Mouse (Mus musculus) left cerebral cortex, adult 9 months (tissue): Measurements from ENCODE around the gene Grhl1.
A peak's percentile ranks its signal among the peaks of the same experiment; 100 is the strongest.
"Not testable (repeated sequence)": the region's sequence is repeated elsewhere in the genome, so short reads cannot be mapped to it uniquely, and the experiment has no call there.

Source experiments
- DNase-seq, 2 experiments: peaks; one replicate each; pipeline ENCODE4 v3.0.0; 2022; ENCODE audit warnings: low spot score in 2 of 2

Gene Grhl1

DNA sequence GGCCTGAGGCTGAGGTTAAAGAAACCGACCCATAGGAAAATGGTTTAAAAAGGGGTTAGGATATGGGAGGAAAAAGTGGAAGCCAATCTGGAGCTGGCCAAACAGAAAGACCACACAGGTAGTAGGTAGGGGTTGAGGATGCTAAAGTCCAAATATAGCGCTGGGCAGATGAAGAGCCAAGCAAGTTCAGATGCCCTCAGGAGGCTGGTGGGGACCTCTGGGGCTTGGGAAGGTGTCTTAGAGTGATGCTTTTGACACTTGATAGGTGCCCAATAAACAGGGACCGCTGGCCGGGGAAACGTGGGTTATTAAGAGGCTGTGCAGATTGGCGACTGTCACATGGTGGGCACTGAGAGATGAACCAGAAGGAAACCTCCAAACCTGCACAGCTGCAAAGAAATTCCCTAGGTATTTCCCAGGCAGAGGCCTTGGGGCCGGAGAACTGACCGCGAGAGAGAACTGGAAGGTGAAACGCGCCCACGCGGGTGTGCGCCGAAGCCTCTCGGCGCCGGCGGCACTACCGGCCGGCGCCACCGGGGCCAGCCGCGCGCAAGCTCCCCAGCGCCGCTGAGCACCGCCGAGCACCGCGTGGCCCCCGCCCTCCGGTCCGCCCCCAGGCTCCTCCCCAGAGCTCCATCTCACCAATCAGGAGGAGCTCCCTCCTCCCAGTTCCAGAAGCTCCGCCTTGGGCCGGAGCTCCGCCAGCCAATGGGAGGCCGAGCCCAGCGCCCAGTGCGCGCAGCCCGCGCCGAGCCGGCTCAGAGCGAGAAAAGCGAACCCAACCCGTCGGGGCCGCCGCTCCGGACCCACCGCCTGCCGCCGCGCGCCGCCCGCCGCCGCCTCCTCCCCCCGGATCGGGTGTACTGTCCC is at the start of gene Grhl1:
Gene Grhl1 (plus strand): TSS at position 761 of the 870 bp plus-strand sequence.
- peak; percentile 85 to 93 for DNase-seq

DNA sequence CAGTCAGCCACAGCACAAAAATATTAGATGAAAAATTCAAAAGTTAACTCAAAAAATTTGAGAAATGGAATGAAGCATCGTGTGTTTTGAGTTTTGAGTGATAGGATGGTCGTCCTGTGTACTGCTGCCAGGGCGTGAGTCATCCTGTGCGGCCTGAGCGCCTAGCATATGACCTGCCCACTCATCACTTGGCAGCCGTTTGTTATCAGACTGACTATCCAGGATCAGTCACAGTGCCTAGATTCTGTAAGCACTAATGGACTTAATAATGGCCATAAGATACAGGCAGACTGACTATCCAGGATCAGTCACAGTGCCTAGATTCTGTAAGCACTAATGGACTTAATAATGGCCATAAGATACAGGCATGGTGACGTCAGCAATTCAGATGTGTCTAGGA is 47.0 kb upstream of the Grhl1 start:
- DNase-seq: not testable (repeated sequence)

DNA sequence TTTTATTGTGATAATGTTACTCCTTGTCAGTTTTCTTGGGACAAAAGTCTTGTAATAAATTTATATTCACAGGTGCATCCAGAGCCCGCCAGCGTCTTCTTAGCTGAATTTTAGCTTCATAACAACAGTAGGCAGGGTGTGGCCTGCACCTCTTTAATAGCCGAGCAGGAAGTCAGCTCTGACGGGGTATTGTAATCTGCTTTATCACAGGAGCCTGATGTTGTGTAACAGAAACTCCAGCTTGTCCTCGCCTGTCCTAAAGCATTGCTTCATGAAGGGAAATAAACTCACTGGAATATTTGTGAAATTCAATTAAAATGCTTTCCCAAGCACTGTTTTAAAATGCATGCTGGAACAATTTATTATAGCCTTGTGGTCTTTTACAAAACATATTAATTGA is 35.7 kb upstream of the Grhl1 start:
- no peak for DNase-seq

DNA sequence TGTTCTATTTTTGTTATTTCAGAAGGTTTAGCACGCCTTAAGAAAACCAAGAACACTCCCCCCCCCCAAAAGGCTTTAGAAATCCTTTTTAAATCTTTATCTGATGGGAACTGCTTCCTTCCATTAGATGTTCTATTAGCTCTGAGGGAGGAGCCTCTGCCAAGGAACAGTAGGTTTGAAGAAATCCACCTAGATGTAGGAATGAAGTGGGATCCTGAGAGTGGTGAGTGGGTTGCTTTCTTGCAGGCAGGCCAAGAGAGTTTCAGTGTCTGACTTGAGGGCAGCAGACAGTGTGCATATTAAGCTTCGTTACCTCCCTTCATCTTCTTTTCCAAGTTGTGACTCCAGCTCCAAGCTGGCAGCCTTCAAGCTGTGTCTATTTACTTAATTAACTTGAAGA is 34.9 kb upstream of the Grhl1 start:
- DNase-seq: peak in 1 of 2 experiments; percentile 20

DNA sequence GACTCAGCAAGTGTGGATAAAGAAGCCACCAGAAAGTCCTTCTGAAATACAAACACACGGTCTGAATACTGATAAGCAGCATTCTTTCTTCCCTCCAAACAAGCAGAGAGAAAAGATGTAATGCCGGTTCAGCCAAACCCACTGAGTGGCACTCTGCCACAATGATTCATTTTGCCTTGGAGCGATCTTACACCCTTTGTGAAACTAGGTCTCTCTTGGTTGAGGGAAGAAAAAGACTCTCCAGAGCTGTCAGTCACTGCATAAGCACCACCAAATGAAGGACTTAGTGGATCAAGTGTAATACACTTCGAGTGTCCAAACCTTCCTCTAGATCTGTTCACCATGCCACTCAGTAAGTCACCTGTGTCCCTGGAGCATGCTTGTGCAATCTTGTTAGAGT is 34.1 kb upstream of the Grhl1 start:
- DNase-seq: peak in 1 of 2 experiments; percentile 64

DNA sequence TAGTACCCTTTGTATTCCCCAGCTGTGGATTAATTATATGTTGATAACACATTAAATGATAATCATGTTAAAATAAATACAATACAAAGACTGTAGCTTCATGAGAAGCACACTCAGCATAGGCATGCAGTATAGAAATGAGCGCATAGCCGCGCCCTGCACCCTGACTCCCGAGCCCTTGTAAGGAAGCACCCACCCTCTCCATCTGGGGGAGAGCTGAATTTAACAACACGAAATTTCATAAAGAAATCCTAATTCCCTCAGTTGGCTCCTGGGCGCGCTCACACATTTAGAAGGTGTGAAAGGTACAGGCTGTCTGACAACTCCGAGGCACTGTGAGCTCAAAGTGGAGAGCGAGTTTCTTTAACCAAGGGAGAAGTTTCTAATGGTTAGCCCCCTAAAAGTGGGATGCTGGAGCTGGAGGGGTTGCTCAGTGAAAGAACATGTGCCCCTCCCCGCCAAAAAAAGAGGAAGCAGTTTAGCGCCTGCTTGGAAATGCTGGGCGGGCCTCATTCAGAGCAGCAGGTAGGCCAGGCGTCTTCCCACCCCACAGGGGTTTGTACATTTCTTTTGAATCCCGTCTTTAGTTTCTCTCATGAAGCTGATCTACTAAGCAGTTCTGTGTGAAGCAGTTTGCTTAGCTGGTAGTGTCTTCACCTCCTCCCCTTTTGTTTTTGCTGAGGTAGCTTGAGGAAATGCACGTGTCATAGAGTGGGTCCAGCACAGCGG is 30.5 kb upstream of the Grhl1 start:
- peak in 1 of 2 experiments; percentile 43 for DNase-seq

DNA sequence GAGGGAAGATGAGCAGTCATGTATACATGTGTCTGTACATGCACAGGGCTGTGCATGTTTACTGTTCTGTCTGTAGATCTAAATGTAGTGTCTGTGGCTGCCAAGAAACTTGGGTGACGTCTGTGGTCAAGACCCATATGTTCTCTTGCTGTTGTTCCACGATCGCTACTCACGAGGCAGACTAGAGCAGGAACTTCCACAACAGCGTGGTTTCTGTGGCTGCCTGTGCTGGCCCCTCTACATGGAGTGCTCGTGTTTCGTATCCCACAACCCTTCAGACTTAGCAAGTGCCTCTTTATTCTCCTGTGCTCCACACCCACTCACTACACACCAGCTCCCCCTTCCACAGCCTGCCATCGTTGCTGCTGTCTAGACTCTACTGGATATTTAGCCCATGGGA is 24.4 kb upstream of the Grhl1 start:
- no peak for DNase-seq

DNA sequence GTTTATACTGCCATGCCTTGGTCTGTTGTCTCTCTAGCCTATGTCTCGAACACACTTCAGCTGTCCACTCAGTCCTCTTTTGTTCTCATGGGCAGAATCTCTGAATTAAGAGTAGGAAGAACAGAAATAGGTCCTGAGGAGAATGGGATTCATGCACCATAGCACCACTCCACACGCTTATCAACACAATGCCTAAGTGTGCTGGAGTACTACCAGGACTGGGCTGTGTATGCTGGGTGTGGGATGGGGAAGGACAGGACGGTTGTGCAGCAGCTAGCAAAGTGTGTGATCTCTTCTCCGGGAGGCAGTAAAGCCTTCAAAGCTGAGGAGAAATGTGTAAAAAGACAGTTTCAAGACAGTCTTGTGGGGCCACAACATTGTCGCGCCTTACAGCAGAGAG is 23.2 kb upstream of the Grhl1 start:
- DNase-seq: no peak

DNA sequence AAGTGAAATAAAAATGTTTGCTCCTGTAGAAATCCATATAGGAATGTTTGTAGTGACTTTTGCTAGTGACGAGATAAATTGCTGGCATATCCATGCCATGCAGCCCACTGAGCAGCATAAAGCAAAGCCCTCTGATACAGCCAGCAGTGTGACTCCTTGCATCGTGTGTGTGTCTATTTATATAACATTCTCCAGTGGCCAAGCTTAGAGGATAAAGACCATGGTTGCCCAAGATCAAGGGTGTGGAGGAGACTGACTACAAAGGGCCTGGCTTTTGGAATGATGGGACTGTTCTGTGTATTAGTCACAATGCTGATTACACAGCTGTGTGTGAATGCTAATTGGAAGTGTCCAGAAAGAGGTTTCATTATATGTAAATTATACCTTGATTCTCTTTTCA is 19.6 kb upstream of the Grhl1 start:
- no peak for DNase-seq

DNA sequence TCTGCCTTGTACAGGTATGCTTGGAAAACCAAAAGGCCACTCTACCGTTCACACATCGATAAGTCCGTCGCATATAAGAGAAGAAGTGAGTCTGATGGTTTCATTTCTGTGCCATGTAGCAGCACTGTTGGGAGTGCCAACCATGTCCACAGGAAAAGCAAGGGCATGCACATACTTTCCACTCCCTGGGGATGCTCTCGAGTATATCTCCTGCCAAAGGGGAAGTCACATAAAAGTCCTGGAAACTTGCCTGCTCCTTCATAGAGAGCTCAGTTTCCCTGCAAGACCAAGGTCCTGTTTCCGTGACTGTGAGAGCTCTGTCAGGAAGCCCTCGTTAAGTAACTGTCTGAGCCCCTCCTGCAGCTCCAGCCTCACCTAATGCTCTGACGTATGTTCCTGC is 16.1 kb upstream of the Grhl1 start:
- no peak for DNase-seq

DNA sequence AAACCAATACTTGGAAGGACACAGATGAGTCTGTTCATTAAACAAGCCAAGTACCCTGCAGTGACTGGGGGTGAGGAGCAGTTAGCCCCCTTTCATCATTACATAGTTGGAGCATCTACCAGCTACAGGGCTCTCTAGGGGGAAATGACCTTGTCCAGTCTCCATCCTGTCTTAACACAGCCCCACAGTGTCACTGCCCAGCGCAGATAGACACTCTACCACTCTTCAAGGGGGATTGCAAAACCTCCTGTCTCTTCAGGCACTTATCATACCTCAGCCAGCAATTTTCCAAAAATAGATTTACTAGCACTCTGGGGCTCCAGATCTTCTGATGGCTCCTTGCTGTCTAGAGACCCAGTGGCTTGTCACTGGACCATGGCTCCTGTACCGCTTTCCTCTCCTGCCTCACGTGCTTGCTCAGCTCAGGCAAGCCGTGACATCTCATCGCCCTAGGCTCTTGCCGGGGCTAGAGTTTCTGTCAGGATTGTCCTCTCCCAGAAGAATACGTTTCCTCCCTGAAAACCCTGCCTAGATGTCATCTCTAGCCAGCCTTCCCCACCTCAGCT is 8.6 kb upstream of the Grhl1 start:
- DNase-seq: no peak

DNA sequence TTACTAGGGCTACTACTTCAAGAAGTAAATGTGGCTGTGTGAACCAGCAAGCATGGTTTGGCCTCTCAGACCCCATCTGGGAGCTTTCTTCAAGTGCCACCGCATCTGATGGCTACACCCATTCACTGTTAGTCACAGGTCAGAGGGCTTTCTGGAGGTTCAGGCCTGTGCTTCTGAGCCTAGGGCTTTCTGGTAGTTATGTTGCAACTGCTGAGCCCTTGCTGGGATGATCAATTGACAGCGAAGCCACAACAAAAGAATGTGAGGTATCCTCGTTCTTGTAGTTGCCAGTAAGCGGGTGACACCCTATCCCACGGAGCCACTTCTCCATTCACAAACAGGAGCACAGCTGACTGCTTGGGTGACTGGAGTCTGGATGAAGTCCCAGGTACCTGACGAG is 6.8 kb upstream of the Grhl1 start:
- DNase-seq: no peak

DNA sequence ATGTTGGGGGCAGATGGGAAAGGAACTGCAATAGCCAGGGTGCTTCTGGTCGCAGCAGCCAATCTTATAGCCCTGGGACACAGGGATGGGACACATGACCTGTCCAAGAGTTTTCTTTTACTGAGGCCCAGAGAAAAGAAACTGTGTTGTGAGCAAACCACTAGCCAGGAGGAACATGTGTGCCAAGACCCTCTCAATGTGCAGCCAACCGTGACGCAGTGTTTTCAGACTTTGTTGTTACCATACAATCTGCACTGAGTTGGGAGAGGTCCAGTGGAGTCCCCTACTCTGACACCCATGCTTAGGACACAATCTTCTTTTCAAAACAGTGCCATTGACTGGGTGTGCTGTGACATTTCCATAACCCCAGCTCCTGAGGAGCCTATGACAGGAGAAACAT is 4.5 kb upstream of the Grhl1 start:
- no peak for DNase-seq

DNA sequence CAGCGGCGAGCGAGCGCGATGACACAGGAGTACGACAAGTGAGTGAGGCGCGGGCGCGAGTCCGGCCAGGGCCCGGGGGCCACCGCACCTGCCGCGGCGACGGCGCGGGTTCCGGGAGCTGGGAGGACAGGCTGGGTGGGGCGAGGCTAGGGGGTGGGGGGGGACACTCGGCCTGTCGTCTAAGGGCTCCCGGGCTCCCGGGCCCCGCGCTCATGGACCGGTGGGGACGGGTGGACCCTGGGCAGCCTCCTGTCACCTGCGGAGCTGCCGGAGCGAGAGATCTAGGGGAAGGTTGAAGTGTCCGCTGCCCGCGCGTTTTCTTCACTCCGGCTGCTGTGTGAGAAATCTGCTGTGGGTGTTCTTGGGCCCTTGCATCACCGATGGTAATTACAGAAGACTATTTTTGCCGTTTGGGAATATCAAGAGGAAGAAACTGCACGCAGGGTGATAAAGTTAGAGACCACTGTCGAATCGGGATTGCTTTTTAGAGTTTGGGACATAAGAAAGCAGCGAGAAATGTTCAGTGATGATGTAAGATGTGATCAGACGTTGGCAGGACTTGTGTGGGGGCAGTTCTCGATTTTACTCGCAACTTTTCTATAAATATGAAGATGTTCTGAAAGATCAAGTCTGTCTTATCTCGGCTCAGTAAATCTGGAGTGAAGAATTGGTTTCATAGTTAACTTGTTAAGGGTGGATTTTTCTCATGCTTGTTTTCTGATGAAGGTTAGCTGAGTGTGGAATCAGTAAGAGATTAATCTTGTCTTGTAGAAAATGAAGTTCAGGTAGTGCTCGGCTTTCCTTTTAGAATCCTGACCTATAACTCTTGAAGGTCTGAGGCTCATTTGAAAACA is 565 bp downstream of the Grhl1 start:
- peak in 1 of 2 experiments; percentile 51 for DNase-seq

DNA sequence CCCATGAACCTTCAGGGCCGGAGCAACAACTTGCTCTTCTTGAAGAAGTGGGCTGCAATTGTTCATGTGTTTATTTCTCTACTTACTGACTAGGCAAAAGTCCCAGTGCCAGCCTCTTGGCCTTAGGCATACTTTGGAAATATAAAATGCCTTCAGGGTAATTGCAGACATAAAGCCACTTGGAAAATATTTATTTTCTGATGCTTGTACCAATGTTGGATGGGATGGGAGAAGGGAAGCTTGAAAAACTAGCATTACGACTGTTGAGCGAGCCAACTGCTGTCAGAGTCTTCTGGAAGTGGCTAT is 1.1 kb downstream of the Grhl1 start:
- DNase-seq: no peak

DNA sequence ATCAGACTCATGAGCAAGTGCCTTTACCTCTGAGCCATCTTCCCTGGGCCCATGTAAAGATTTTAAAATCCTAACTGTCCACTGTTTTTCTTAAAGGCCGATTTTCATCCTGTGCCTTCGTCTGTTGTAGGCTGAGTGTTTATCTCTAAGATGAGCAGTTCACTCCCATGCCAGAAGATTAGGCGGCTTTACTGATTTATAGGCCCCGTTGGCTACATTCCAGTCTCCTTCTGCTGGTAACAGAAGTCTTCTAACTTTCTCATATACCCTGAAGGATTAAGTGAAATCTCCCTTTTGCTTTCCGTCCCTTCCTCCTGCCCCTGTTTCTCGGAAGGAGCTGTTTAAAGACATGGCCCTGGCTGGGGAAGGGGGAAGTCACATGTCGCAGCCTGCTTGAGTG is 2.8 kb downstream of the Grhl1 start:
- no peak for DNase-seq

DNA sequence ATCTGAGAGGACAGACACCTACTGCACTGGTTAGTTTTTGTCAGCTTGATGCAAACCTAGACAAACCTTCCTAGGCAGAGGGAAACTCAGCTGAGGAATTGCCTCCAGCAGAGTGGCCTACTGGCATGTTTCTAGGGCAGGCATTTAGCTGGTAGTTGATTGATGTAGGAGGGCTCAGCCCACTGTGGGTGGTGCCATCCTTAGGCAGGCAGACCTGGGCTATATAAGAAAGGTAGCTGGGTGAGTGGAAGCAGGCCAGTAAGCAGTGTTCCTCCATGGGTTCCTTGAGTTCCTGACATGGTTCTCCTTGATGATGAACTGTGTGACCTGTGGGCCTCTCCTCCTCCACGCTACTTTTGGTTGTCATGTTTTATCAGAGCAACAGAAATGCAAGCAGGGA is 8.4 kb downstream of the Grhl1 start:
- no peak for DNase-seq

DNA sequence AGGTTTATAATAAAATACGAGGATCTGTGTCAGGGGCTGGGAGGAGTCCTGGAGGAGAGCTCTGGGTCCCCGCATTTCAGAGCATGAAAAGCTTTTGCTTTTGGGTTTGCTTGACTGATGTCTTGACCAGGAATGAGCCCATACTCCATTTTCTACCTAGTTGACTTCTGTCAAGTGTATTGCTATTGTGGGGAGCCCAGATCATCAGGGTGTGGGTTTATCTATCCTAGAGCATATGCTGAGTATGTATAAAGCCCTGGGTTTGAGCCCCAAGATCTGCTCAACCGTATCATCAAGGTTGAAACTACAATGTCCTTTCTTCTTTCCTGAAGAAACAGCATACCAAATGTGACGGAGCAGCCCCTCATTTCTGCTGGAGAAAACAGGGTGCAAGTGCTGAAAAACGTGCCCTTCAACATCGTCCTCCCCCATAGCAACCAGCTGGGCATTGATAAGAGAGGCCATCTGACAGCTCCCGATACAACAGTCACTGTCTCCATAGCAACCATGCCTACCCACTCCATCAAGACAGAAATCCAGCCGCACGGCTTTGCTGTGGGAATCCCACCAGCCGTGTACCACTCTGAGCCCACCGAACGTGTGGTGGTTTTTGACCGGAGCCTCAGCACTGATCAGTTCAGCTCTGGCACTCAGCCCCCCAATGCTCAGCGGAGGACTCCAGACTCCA is 9.1 kb downstream of the Grhl1 start:
- peak in 1 of 2 experiments; percentile 44 for DNase-seq

DNA sequence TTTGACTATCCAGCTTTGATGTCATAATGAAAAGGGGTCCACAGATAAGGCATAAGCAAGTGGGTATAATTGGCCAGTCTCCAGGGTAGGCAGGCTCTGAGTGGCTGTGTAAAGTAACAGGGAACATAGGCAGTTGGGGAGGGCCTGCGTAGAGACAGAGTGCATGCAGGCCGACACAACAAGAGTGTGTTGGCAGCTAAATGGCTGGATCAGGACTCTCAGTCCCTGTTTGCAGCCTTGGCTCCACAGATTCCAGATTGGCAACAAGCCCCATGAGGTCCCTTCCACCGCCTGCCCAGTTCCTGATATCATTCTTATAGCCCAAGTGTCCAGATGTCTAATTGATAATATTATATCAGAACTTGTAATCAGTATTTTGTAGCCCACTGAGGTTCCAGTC is 11.6 kb downstream of the Grhl1 start:
- no peak for DNase-seq

DNA sequence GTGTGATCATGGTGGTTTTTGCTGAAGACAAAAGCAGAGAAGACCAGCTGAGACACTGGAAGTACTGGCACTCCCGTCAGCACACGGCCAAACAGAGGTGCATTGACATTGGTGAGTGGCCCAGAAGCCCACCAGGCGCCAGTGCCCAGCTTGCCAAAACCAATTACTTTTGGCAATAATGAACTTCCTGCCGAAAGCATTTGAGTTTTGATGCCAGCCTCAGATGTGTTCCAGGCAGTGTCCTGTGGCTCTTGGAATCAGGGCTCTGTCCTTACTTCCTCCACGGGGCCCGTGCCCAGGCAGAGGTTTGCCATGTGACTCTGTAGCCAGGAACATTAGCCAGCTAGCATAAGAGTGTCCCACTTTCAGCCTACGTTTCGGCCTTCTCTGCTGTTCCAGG is 12.8 kb downstream of the Grhl1 start:
- DNase-seq: no peak

DNA sequence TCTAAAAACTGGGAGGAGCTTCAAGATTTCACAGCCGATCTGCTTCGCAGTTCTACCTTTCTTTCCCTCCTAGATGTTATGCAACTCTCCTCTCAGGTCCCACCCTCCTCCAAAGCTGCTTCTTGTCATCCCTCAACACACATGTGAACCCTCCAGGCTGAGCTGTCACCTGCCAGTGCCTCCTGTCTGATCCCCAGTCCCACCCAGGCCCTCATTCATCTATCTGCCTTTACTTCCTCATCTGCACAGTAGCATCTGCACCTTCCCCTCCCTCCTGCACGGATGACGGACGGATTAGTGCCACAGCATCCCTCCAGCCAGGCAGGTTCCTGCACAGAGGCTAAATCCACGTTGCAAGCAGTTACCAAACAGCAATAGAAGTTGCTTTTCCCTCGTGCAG is 14.1 kb downstream of the Grhl1 start:
- no peak for DNase-seq

DNA sequence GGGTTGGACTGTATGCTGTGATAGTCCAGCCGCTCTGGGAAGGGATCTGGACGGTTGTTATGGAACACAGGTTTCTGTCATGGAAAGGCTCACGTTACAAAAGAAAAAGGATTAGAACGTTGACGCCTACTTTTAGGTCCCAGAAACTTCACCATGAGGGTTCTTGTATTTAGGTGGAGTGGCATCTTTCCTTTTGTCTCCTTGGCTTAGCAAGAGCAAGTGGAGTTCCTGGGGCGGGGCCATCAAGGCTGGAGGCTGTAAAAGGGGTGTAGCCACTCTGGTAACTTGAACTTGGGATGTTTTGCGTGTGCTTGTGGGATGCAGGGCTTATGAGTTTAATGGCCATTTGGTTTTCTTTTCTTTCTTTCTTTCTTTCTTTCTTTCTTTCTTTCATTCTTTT is 18.3 kb downstream of the Grhl1 start:
- no peak for DNase-seq
